Mouse (Mus musculus): Measurements from ENCODE around the gene Mylk3.

The Mylk3 gene

GRCm38 (mm10) chr8:85386205-85386604, at the start of gene Mylk3:
Mylk3 (minus strand) TSS chr8:85386345.
- DNase-seq (ENCODE audit: low read depth in 2 of 2, low spot score in 2 of 2) = no peak

- DNase-seq (ENCODE audit: low read depth in 2 of 2, low spot score in 2 of 2) = no peak
Observed at GRCm38 (mm10) chr8:85435736-85436135, 49.6 kb upstream of the Mylk3 start.

GRCm38 (mm10) chr8:85434817-85435216, 48.7 kb upstream of the Mylk3 start:
- DNase-seq (ENCODE audit: low read depth in 2 of 2, low spot score in 2 of 2) = no peak

- DNase-seq (ENCODE audit: low read depth in 2 of 2, low spot score in 2 of 2) = no peak
Observed at GRCm38 (mm10) chr8:85433017-85433393, 46.9 kb upstream of the Mylk3 start.

GRCm38 (mm10) chr8:85432168-85433016, 46.2 kb upstream of the Mylk3 start, which contains the start of gene 4921524J17Rik:
4921524J17Rik (minus strand) TSS chr8:85432833.
- peak; percentile 94 to 96 for DNase-seq (ENCODE audit: low read depth in 2 of 2, low spot score in 2 of 2)

- no peak for DNase-seq (ENCODE audit: low read depth in 2 of 2, low spot score in 2 of 2)
Observed at GRCm38 (mm10) chr8:85431281-85432167, 45.4 kb upstream of the Mylk3 start.

GRCm38 (mm10) chr8:85430801-85431200, 44.7 kb upstream of the Mylk3 start:
- no peak for DNase-seq (ENCODE audit: low read depth in 2 of 2, low spot score in 2 of 2)

GRCm38 (mm10) chr8:85429219-85429618, 43.1 kb upstream of the Mylk3 start:
- no peak for DNase-seq (ENCODE audit: low read depth in 2 of 2, low spot score in 2 of 2)

- no peak for DNase-seq (ENCODE audit: low read depth in 2 of 2, low spot score in 2 of 2)
Observed at GRCm38 (mm10) chr8:85427026-85427425, 40.9 kb upstream of the Mylk3 start.

GRCm38 (mm10) chr8:85421329-85421728, 35.2 kb upstream of the Mylk3 start:
- DNase-seq (ENCODE audit: low read depth in 2 of 2, low spot score in 2 of 2) = no peak

GRCm38 (mm10) chr8:85408526-85408925, 22.4 kb upstream of the Mylk3 start:
- DNase-seq (ENCODE audit: low read depth in 2 of 2, low spot score in 2 of 2) = no peak

- peak; percentile 19 to 33 for DNase-seq (ENCODE audit: low read depth in 2 of 2, low spot score in 2 of 2)
Observed at GRCm38 (mm10) chr8:85408053-85408505, 21.9 kb upstream of the Mylk3 start.

GRCm38 (mm10) chr8:85405961-85406360, 19.8 kb upstream of the Mylk3 start:
- no peak for DNase-seq (ENCODE audit: low read depth in 2 of 2, low spot score in 2 of 2)

GRCm38 (mm10) chr8:85405418-85405817, 19.3 kb upstream of the Mylk3 start:
- no peak for DNase-seq (ENCODE audit: low read depth in 2 of 2, low spot score in 2 of 2)

GRCm38 (mm10) chr8:85398548-85398947, 12.4 kb upstream of the Mylk3 start:
- no peak for DNase-seq (ENCODE audit: low read depth in 2 of 2, low spot score in 2 of 2)

- DNase-seq (ENCODE audit: low read depth in 2 of 2, low spot score in 2 of 2) = peak; percentile 12 to 29
Observed at GRCm38 (mm10) chr8:85397508-85397907, 11.4 kb upstream of the Mylk3 start.

GRCm38 (mm10) chr8:85396432-85397079, 10.4 kb upstream of the Mylk3 start:
- no peak for DNase-seq (ENCODE audit: low read depth in 2 of 2, low spot score in 2 of 2)

GRCm38 (mm10) chr8:85395681-85396431, 9.7 kb upstream of the Mylk3 start:
- DNase-seq (ENCODE audit: low read depth in 2 of 2, low spot score in 2 of 2) = no peak

- DNase-seq (ENCODE audit: low read depth in 2 of 2, low spot score in 2 of 2) = no peak
Observed at GRCm38 (mm10) chr8:85395017-85395416, 8.9 kb upstream of the Mylk3 start.

GRCm38 (mm10) chr8:85393199-85393598, 7.1 kb upstream of the Mylk3 start:
- DNase-seq (ENCODE audit: low read depth in 2 of 2, low spot score in 2 of 2) = no peak

- no peak for DNase-seq (ENCODE audit: low read depth in 2 of 2, low spot score in 2 of 2)
Observed at GRCm38 (mm10) chr8:85391438-85391837, 5.3 kb upstream of the Mylk3 start.

All from CD8-positive naive resting alpha-beta T cell, adult 2 months (primary cell).